Mouse (Mus musculus) ES-Bruce4 (cell line): Measurements from ENCODE around the gene Apoo. TPM values are rescaled to one million over a fixed set of nuclear protein-coding genes. Genes with fewer than 3 reads are reported as not detected.
"Not testable (repeated sequence)": the region's sequence is repeated elsewhere in the genome, so short reads cannot be mapped to it uniquely, and the experiment has no call there.

Source experiments
- H3K27ac ChIP-seq: 2 replicates; pipeline ENCODE4 v1.5.1; 2012; ENCODE audit warnings: low read length, inconsistent platforms; ENCODE audit not compliant: insufficient read depth
- H3K27me3 ChIP-seq: 2 replicates; pipeline ENCODE4 v1.6.1; 2012; ENCODE audit warnings: mild to moderate bottlenecking, low read length, inconsistent platforms; ENCODE audit not compliant: control insufficient read depth, poor library complexity, insufficient read depth, severe bottlenecking
- H3K36me3 ChIP-seq: 2 replicates; pipeline ENCODE4 v1.6.1; 2012; ENCODE audit warnings: inconsistent platforms, mild to moderate bottlenecking, low read length, moderate library complexity; ENCODE audit not compliant: control insufficient read depth, poor library complexity, insufficient read depth, severe bottlenecking
- H3K4me1 ChIP-seq: one replicate; pipeline ENCODE4 v1.8.1; 2011; ENCODE audit warnings: low read length; ENCODE audit not compliant: control insufficient read depth, insufficient read depth
- H3K4me3 ChIP-seq: 2 replicates; pipeline ENCODE4 v1.5.1; 2011; ENCODE audit warnings: low read depth, mild to moderate bottlenecking, low read length
- H3K9ac ChIP-seq: 2 replicates; pipeline ENCODE4 v1.6.1; 2012; ENCODE audit warnings: low read depth, mild to moderate bottlenecking, inconsistent platforms; ENCODE audit not compliant: poor library complexity, severe bottlenecking
- H3K9me3 ChIP-seq: replicated peaks from 2 replicates; pipeline ENCODE4 v1.6.1; 2012; ENCODE audit warnings: mild to moderate bottlenecking, low read length, inconsistent platforms; ENCODE audit not compliant: control insufficient read depth, poor library complexity, insufficient read depth, severe bottlenecking
- CTCF ChIP-seq: IDR thresholded peaks from one replicate; pipeline ENCODE4 v1.8.1; 2011; ENCODE audit warnings: low read depth, low read length
- EP300 ChIP-seq: IDR thresholded peaks from 2 replicates; pipeline ENCODE4 v1.6.1; 2011; ENCODE audit warnings: low read depth, low read length; ENCODE audit not compliant: insufficient read depth
- POLR2A ChIP-seq: IDR thresholded peaks from one replicate; pipeline ENCODE4 v1.8.1; 2011; ENCODE audit warnings: low read length; ENCODE audit not compliant: insufficient read depth
- polyA plus RNA-seq: library from polyadenylated mRNA; stranded (reverse); fragments of >200 nt; gene quantifications from 2 replicates; pipeline ENCODE4 v1.2.4, GENCODE M21; 2011; ENCODE audit warnings: low read depth; ENCODE audit not compliant: missing spikeins, insufficient read depth, insufficient read length

Gene Apoo
- polyA plus RNA-seq, 1 experiment: 36.4 TPM

- H3K36me3 ChIP-seq: no peaks in the 10 kb centered on the region
- no peaks in the 10 kb centered on the region for H3K27me3 ChIP-seq
- H3K9ac ChIP-seq: no peak overlapping the region
- H3K4me1 ChIP-seq: no peaks in the 10 kb centered on the region
- no peak overlapping the region for H3K27ac ChIP-seq
- TF ChIP-seq POLR2A (no peak), EP300 (no peak), CTCF (no peak)
- H3K4me3 ChIP-seq: no peak overlapping the region
- no peaks in the 10 kb centered on the region for H3K9me3 ChIP-seq
These were observed 92.4 kb downstream of the Apoo start for GRCm38 (mm10) chrX:94459346-94459745.

GRCm38 (mm10) chrX:94461513-94461912 is 94.6 kb downstream of the Apoo start:
- not testable (repeated sequence) for H3K9me3 ChIP-seq, H3K27ac ChIP-seq, H3K36me3 ChIP-seq, H3K9ac ChIP-seq, H3K4me3 ChIP-seq, H3K4me1 ChIP-seq, H3K27me3 ChIP-seq

- not testable (repeated sequence) for H3K4me3 ChIP-seq, H3K4me1 ChIP-seq, H3K9me3 ChIP-seq, H3K36me3 ChIP-seq, H3K27ac ChIP-seq, H3K27me3 ChIP-seq, H3K9ac ChIP-seq
These were observed 95.9 kb downstream of the Apoo start for GRCm38 (mm10) chrX:94462604-94463429.

Other genes starting within 250 kb of the Apoo start
- 25.6 and 30.5 TPM in 2 replicates for gene Zfx, start 243.4 kb upstream of the Apoo start, polyA plus RNA-seq
- 273 and 285 TPM in 2 replicates for gene Eif2s3x, start 154.3 kb upstream of the Apoo start, polyA plus RNA-seq
- gene Klhl15, start 132.5 kb upstream of the Apoo start, polyA plus RNA-seq: 11.7 and 12.1 TPM in 2 replicates
- gene Fam90a1b, start 340 bp upstream of the Apoo start, polyA plus RNA-seq: not detected in 2 replicates
- 120 and 123 TPM in 2 replicates for gene Maged1, start 175.0 kb downstream of the Apoo start, polyA plus RNA-seq